Mouse (Mus musculus) embryo, embryonic 10.5 days (tissue): Measurements from ENCODE around the gene Arl6ip4.

ENCODE experiments used
- DNase-seq: peaks from one replicate; pipeline ENCODE4 v3.0.0-alpha.2; 2015; ENCODE audit warnings: low spot score

Gene Arl6ip4

GRCm38 (mm10) chr5:124150895-124151294 is 35.0 kb downstream of the Arl6ip4 start:
- DNase-seq: no peak

- DNase-seq: no peak
Measured at GRCm38 (mm10) chr5:124152734-124153133, 36.8 kb downstream of the Arl6ip4 start.

GRCm38 (mm10) chr5:124155943-124156342 is 40.1 kb downstream of the Arl6ip4 start:
- no peak for DNase-seq

- no peak for DNase-seq
Measured at GRCm38 (mm10) chr5:124158305-124158704, 42.4 kb downstream of the Arl6ip4 start.

GRCm38 (mm10) chr5:124159453-124159852 is 43.6 kb downstream of the Arl6ip4 start:
- no peak for DNase-seq

GRCm38 (mm10) chr5:124161831-124162230 is 45.9 kb downstream of the Arl6ip4 start:
- DNase-seq: peak; percentile 39

GRCm38 (mm10) chr5:124162577-124162976 is 46.7 kb downstream of the Arl6ip4 start:
- DNase-seq: peak; percentile 90

- DNase-seq: no peak
Measured at GRCm38 (mm10) chr5:124163445-124163844, 47.6 kb downstream of the Arl6ip4 start.

GRCm38 (mm10) chr5:124165622-124166570 is 50.0 kb downstream of the Arl6ip4 start:
- DNase-seq: no peak

GRCm38 (mm10) chr5:124166741-124167140 is 50.9 kb downstream of the Arl6ip4 start:
- DNase-seq: no peak

GRCm38 (mm10) chr5:124167621-124168020 is 51.7 kb downstream of the Arl6ip4 start:
- DNase-seq: no peak
